In the genomic region with DNA sequence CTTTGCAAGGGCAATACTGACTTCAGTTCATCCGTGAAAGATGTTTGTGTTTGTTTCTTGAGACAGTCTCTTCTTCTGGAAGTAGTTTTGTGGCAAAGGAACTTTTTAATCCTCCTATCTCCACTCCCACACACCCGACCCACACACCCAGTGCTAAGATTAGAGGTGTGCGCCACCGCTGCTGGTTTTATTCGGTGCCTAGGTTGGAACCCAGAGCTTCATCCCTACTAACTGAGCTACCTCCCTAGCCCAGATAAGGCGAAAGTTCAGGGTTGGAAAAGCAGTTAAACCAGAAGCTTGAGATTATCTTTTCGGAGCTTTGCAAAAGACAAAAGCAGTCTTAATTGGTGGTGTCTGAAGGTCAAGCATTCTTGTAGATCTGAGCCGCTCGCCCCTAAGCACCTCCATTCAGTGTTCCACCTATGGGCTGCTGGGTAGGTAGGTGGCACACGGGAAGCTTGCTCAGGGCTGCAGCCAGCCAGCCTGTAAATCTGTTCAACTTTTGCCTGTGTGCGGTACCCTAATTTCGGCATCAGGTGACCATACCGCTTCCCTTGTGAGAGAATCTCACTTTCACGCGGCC, we compare ENCODE assay signal across 8 mouse cellular contexts. TPM values are rescaled to one million over a fixed set of nuclear protein-coding genes. Genes with fewer than 3 reads are reported as not detected.
DNase-seq lines count a peak whose midpoint lies in the region; ATAC-seq and TF ChIP-seq lines count a peak whose summit lies in the region.

No protein-coding gene starts in this region.

- TF ChIP-seq CTCF in olfactory bulb, adult 2 months (IDR thresholded peaks at IDR 0.05; ENCODE audit: insufficient read depth, low read depth, low read length) = no peak

- no peak for TF ChIP-seq POLR2A in olfactory bulb, adult 2 months (IDR thresholded peaks at IDR 0.05; ENCODE audit: insufficient read depth, low read depth, low read length)

- peak overlapping the region; percentile 84 for H3K4me2 ChIP-seq in lung, embryonic 16.5 days (ENCODE audit: low read depth, low read length)
- H3K4me2 ChIP-seq in embryonic facial prominence, embryonic 15.5 days (replicated peaks) = peak overlapping the region; percentile 73

- no peaks in the 10 kb centered on the region for H3K36me3 ChIP-seq in lung, embryonic 16.5 days (ENCODE audit: control insufficient read depth, insufficient read depth, low read length)
- H3K36me3 ChIP-seq in embryonic facial prominence, embryonic 15.5 days = no peaks in the 10 kb centered on the region
- H3K36me3 ChIP-seq in limb, embryonic 10.5 days = no peaks in the 10 kb centered on the region

- H3K27me3 ChIP-seq in lung, embryonic 16.5 days (ENCODE audit: control insufficient read depth, insufficient read depth, low read depth, low read length) = no peaks in the 10 kb centered on the region
- no peaks in the 10 kb centered on the region for H3K27me3 ChIP-seq in embryonic facial prominence, embryonic 15.5 days
- peaks cover 5% of the 10 kb centered on the region for H3K27me3 ChIP-seq in limb, embryonic 10.5 days (ENCODE audit: low read depth, poor library complexity, severe bottlenecking)

- ATAC-seq in lung, embryonic 16.5 days (ENCODE audit: low read depth) = no peak
- no peak for ATAC-seq in embryonic facial prominence, embryonic 15.5 days (ENCODE audit: insufficient number of reproducible peaks, low FRiP score, low TSS enrichment, low read depth)

- 18% methylated on average over 15 of the region's 15 CpGs for WGBS in lung, embryonic 16.5 days
- 21% methylated on average over 15 of the region's 15 CpGs for WGBS in embryonic facial prominence, embryonic 15.5 days
- WGBS in limb, embryonic 10.5 days = 26% methylated on average over 15 of the region's 15 CpGs
- 34% methylated on average over 15 of the region's 15 CpGs for WGBS in olfactory bulb, adult 2 months

- H3K4me1 ChIP-seq in lung, embryonic 16.5 days (replicated peaks; ENCODE audit: control insufficient read depth, insufficient read depth, low read length) = peaks cover 4% of the 10 kb centered on the region; the same call in 1 of the 2 replicates
- peaks cover 15% of the 10 kb centered on the region for H3K4me1 ChIP-seq in embryonic facial prominence, embryonic 15.5 days
- peaks cover 14% of the 10 kb centered on the region for H3K4me1 ChIP-seq in limb, embryonic 10.5 days
- H3K4me1 ChIP-seq in olfactory bulb, adult 2 months (ENCODE audit: control insufficient read depth, insufficient read depth, low read length) = peaks cover 11% of the 10 kb centered on the region; the same call in 1 of the 2 replicates

- H3K9me3 ChIP-seq in lung, embryonic 16.5 days (ENCODE audit: control insufficient read depth, low read length) = no peaks in the 10 kb centered on the region
- H3K9me3 ChIP-seq in embryonic facial prominence, embryonic 15.5 days (replicated peaks) = no peaks in the 10 kb centered on the region
- H3K9me3 ChIP-seq in limb, embryonic 10.5 days (replicated peaks) = no peaks in the 10 kb centered on the region

- no peak overlapping the region for H3K27ac ChIP-seq in lung, embryonic 16.5 days (ENCODE audit: low read length)
- H3K27ac ChIP-seq in embryonic facial prominence, embryonic 15.5 days (replicated peaks) = 0 out of 2 replicates have a peak overlapping the region, but pooled peaks have one; percentile 55
- H3K27ac ChIP-seq in limb, embryonic 10.5 days = peak overlapping the region; percentile 80; the same call in 1 of the 2 replicates
- H3K27ac ChIP-seq in olfactory bulb, adult 2 months (ENCODE audit: insufficient read depth, low read depth, low read length) = no peak overlapping the region

- peak overlapping the region; percentile 61 for H3K4me3 ChIP-seq in lung, embryonic 16.5 days (ENCODE audit: low read length)
- H3K4me3 ChIP-seq in embryonic facial prominence, embryonic 15.5 days (replicated peaks) = peak overlapping the region; percentile 59
- H3K4me3 ChIP-seq in limb, embryonic 10.5 days = peak overlapping the region; percentile 64
- peak overlapping the region; percentile 59; the same call in 1 of the 2 replicates for H3K4me3 ChIP-seq in olfactory bulb, adult 2 months (ENCODE audit: insufficient read depth, low read depth, low read length)

- H3K9ac ChIP-seq in lung, embryonic 16.5 days (ENCODE audit: low read length) = peak overlapping the region; percentile 67
- H3K9ac ChIP-seq in embryonic facial prominence, embryonic 15.5 days = peak overlapping the region; percentile 40; the same call in 1 of the 2 replicates

- DNase-seq in lung, adult 18-20 months = no peak
- DNase-seq in limb, embryonic 10.5 days (ENCODE audit: low spot score) = peak; percentile 37
- no peak for DNase-seq in ovary, postnatal 14 days (ENCODE audit: low spot score)
- DNase-seq in cerebellum, adult 18-20 months = no peak
- DNase-seq in lung, postnatal 10 days = no peak

RNA-seq across cellular contexts. Expression of gene Kyat3, which starts 0.6 kb away (rescaled TPM):
- 12.7 and 14.0 TPM in 2 replicates for polyA plus RNA-seq in lung, embryonic 16.5 days (2015; fragmentation: Nextera tagmentation; extraction: Ambion mirVana)
- polyA plus RNA-seq in embryonic facial prominence, embryonic 15.5 days (2015; fragmentation: Nextera tagmentation; extraction: Ambion mirVana) = 14.5 and 15.0 TPM in 2 replicates
- polyA plus RNA-seq in limb, embryonic 10.5 days (2016; fragmentation: Nextera tagmentation; extraction: Ambion mirVana) = 11.2 and 13.1 TPM in 2 replicates
- not detected in 2 replicates for polyA plus RNA-seq in olfactory bulb, adult 2 months (2012; ENCODE audit: insufficient read depth, insufficient read length, low replicate concordance, missing spikeins)

Comparison
In these comparisons a context has a peak if more than half of its experiments do, and no peak if none do; other contexts are left out.
1. H3K27ac ChIP-seq: peak in embryonic facial prominence, embryonic 15.5 days (single experiment) and limb, embryonic 10.5 days (single experiment); none in lung, embryonic 16.5 days (single experiment) and olfactory bulb, adult 2 months (single experiment).
2. Peak in every context shown above with its lines, with median percentiles within 50 percentile points of each other: H3K4me3 ChIP-seq.